Mouse (Mus musculus) mesoderm, embryonic 11.5 days (tissue): ENCODE measurements around the gene Gls.

Experiments
- DNase-seq: peaks from one replicate; pipeline ENCODE4 v3.0.0-alpha.2; 2012; ENCODE audit warnings: low read depth, low spot score

The Gls gene

DNA sequence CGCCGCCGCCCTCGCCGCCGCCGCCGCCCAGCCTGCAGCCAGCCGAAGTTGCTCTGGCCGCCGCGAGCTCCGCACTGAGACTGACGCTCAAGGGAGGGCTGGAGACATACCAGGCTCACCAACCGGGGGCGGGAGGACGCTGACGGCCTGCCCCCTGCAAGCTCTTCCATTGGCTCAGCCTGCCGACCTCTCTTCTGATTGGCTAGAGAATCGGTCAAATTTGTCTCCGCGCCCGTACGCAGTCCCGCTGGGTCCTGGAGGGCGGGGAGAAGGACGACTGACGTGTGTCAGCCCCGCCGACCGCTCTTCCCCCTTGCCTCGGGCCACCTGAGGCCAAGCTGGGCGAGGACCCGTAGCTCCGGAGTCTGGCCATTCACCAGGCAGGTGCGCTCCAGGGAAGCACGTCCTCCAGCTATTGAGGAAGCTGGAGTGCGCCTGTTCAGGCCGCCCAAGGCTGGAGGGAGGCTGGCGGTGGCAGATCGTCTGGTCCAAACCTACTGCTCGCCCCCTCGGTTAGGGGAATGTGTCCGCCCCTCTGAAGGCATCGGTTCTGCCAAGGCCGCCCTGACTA, at the start of gene Gls:
Gene Gls, minus strand, starts transcription at position 90 of the 571 bp plus-strand sequence.
- peak; percentile 98 for DNase-seq

DNA sequence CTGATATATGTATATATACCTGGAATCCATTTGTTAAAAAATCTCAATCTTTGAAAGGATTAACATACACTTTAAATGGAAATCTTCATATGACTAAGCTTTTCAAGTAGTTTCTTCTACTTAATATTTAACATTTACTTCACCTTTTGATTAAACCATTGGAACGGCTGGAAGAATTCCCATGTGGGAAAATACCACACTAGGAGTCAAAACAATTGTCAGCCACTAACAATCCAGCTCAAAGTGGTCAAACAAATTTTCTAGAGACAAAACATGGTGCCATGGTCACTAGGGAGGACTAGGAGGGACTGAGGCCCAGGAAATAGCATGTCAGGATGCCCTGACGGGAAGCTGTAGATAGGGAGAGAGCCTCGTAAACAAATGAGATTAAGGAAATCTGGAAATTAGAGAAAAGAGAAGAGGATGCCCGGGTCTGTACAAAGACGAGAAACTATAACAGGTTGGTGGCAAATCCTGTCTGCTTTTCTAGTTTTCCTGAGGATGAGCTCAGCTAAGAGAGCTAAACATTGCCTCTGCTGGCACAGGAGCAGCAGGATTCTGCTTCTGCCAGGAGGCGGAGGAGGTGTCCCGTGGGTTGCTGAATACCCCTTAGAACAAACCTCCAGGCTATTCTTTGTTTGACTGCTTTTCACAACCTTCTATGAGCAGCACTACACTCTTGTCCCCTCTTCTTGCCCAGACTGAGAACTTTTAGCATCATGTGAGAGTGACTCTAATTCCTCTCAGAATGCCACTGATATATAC, 47.0 kb upstream of the Gls start:
- DNase-seq: no peak

DNA sequence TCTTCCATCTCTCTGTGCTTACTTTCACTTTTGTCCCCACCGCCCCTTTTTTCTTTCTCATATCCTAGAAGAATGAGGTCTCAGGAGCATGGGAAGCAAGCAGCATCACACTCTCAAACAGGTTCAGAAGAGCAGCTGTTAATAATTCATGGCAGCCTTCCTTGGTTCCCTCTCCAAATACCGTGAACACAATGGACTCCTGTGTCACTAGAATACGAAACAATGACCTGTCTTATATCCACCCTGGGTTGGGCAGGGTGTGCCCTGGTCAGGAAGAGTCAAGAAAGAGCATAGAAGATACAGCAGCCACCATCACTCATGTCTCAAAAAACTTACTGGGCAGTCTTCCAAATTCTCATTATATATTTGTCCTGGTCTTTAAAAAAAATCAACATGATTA, 46.3 kb upstream of the Gls start:
- no peak for DNase-seq

- no peak for DNase-seq
Observed at GRCm38 (mm10) chr1:52278073-52278472, 45.0 kb upstream of the Gls start.

DNA sequence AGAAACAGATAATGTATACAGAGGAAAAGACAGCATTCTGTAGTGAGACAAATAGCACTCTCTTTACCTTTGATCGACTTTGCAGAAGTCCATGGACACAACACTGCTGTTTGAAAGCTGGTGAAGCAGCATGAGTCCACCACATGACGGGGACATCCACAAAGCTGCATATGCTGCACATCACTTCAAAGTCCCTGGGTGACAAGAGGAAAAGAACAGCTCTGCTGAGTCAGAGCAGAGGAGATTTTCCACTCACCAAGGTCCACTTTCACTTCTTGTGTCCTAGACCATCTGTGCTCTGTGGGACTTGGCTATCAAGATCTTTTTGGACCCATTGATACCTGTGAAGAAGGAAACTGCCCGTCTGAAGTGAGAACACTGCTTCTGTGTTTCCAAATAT, 41.2 kb upstream of the Gls start:
- DNase-seq: no peak

DNA sequence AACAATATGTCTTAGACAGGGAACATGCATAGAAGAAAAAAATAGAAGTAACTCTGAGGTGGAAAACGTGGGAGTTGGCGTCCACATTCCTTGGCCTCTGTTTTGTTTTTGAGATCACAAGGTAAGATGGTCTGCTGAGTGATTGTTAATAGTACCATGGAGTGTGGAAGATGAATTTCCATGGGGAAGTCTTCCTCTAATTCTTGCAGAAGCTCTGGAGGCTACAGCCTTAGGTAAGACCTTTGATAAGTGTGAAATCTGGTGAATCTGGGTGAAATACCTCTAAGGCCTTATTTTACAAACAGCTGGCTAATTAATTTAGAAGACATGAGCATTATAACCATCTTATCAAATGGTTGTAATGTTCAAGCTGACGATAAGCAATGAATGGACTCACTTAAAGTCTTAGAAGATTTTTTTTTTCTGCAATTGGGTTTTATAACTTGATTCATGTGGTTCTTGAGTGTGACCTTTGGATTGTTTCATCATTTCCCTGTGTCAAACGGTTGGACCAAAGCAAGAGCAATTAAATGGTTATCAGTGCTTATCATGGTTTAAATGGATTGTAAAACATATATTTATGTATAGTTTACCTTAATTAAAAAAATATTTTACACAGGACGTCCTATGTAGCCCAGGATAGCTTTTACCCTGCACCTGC, 39.1 kb upstream of the Gls start:
- DNase-seq: no peak

GRCm38 (mm10) chr1:52270354-52270753, 37.3 kb upstream of the Gls start:
- no peak for DNase-seq

- DNase-seq: no peak
Observed at GRCm38 (mm10) chr1:52269596-52269995, 36.6 kb upstream of the Gls start.

DNA sequence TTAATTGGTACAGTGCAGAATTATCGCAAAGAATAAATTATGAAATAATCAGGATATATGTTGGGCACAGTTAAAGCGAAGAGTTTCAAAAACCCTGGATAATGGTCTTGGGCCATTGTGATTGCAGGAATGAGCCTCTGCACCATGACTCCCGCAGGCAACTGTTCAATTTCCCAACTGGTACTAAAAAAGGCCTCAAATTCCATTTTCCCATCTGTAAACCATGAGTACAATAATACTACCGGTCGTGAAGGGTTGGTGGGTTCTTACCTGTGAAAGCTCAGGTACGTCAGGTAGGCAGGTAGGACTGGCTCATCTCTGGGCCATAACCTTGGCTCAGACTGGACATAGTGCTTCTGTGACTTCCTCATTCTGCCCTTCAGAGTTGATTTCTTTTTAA, 35.0 kb upstream of the Gls start:
- DNase-seq: no peak

GRCm38 (mm10) chr1:52267606-52268005, 34.6 kb upstream of the Gls start:
- DNase-seq: peak; percentile 57

DNA sequence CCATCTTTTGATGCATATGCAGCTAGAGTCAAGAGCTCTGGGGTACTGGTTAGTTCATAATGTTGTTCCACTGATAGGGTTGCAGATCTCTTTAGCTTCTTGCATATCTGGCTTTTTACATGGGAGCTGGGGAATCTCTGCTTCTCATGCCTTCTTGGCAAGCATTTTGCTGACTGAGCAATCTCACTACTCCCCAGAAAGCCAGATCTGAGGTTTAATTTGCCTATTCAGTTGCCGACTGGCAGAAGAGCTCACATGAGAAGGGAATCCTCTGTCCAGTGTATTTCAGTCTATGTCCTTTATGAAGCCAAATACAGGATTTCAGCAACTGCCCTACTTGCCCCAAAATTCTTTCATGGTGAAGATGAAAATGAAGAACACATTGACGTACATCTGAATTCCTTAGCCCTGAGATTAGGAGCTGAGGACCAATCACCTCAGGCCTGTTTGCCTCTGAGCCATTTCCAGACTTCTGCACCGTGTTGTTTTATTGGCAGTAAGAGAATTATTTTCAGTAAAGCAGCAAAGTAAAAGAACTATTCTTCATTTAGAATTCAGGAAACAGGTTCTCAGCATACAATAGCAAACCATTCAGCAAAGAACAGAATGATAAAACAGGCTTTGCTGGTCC, 33.0 kb upstream of the Gls start:
- DNase-seq: no peak

DNA sequence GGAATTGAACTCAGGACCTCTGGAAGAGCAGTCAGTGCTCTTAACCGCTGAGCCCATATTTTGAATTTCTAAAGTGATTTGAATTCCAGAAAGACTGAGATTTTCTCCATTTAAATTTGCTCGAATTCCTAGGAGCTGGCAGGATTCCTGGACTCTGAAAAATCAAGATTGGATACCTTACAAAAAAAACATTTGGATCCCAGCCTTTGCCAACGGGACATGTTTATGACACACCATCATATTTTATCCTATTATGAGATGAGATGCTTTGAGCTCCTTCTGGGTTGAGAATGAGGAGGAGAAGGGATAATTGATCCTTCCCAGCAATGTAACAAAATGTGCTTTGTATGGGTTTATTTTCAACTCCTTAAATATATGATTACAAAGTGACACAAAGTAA, 31.3 kb upstream of the Gls start:
- DNase-seq: no peak

GRCm38 (mm10) chr1:52260354-52261090, 27.5 kb upstream of the Gls start:
- DNase-seq: no peak

DNA sequence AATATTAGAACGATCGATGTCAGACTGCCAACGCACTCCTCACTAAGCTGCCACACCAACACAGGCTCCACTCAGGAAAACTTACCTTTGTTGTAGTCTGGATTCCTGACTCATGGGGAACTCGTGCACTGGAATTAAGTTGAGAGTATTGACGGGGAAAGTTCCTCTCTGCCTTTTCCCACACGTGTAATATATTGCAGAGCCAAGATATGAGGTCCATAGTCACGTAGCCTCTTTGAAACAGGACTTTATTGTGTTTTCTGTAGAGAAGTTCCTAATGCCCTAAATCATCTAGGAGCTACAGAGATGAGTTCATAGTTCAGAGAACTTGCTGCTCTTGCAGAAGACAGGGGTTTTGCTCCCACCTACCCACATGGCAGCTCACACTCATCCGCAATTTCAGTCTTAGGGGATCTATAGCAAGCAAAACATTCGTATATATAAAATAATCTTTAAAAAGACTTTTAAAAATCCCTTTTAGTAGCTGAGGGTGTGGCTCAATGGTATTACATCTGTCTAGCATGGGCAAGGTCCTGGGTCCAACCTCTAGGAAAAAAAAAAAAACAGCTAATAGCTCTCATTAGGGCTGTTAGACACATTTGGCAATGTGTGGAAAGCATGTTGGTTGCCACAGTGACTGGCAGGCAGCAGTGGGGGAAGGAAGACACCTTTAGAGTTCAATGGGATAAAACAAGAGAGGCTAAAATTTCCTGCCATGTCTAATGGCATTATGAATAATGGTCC, 25.1 kb upstream of the Gls start:
- DNase-seq: no peak

- DNase-seq: no peak
Observed at GRCm38 (mm10) chr1:52256916-52257315, 23.9 kb upstream of the Gls start.

DNA sequence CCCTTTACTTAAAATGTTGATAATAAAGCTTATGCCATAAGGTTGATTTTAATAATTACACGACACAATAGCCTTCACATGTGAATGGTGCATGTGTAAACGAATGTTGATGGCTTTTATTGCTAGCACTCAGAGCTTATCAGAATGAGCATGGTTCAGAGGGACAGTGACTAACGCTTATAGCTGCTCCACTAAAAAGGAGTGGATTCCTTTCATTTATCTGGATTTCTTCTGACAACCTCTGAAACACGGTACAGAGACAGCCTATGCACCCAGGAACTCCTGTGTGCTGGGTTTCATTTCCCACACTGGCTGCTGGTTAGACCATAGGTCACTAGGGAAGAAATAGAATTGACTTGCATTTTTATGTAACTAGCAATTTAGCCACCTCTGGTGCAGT, 23.2 kb upstream of the Gls start:
- DNase-seq: no peak

GRCm38 (mm10) chr1:52254411-52254810, 21.4 kb upstream of the Gls start:
- DNase-seq: no peak

DNA sequence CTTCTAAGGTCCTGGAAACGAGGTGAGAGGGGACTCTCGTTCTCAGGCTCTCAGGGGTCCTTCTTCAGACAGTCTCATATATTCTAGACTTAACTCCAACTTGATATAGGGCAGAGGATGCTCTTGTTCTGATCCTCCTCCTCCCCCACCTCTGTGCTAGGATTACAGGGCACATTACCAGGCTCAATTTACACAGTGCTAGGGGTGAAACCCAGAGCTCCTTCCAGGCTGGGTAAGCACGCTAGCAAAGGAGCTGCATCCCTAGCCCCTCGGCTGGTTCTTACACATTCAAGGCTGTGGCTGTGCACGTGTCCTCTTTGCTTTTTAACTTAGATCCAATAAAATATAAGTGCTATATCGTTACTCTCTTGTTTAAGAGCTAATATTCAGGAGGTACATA, 20.4 kb upstream of the Gls start:
- DNase-seq: no peak

GRCm38 (mm10) chr1:52252447-52252846, 19.4 kb upstream of the Gls start:
- DNase-seq: no peak

- DNase-seq: no peak
Observed at GRCm38 (mm10) chr1:52251038-52251735, 18.2 kb upstream of the Gls start.
